Mouse (Mus musculus) olfactory bulb, adult 2 months (tissue): ENCODE measurements at regions not wholly inside any gene's neighbourhood (a gene's known extent, or its start where the extent isn't known, plus 50 kb on each side); places are given as distances from the start of the nearest gene placed in this dataset.

Experiments
- CTCF ChIP-seq: fragments of 200-500 bp; IDR thresholded peaks from 2 replicates; pipeline ENCODE4 v1.5.1; 2012; ENCODE audit warnings: low read depth, mild to moderate bottlenecking, low read length, moderate library complexity; ENCODE audit not compliant: insufficient read depth
- POLR2A ChIP-seq: fragments of 200-500 bp; IDR thresholded peaks from 2 replicates; pipeline ENCODE4 v1.6.1; 2012; ENCODE audit warnings: mild to moderate bottlenecking, low read depth, low read length, moderate library complexity; ENCODE audit not compliant: insufficient read depth

GRCm38 (mm10) chr10:70759686-70760085 lies 103.9 kb upstream of the Phyhipl start:
- TF ChIP-seq CTCF: no peak
- TF ChIP-seq POLR2A: no peak
